Mouse (Mus musculus) spleen, adult 18-20 months (tissue): ENCODE measurements around the gene Cd164.

Experiments used
- DNase-seq, 2 experiments: peaks; one replicate each; pipeline ENCODE4 v3.0.0; 2022; ENCODE audit warnings: mixed read lengths in 2 of 2

The Cd164 gene

GRCm38 (mm10) chr10:41552319-41552718 lies 33.1 kb downstream of the Cd164 start:
- DNase-seq = no peak

- peak in 1 of 2 experiments; percentile 24 for DNase-seq
Measured at GRCm38 (mm10) chr10:41552847-41553589, 33.8 kb downstream of the Cd164 start.

GRCm38 (mm10) chr10:41553711-41554110 lies 34.5 kb downstream of the Cd164 start:
- DNase-seq = no peak

- no peak for DNase-seq
Measured at GRCm38 (mm10) chr10:41555081-41555480, 35.9 kb downstream of the Cd164 start.

GRCm38 (mm10) chr10:41558401-41558800 lies 39.2 kb downstream of the Cd164 start:
- no peak for DNase-seq

GRCm38 (mm10) chr10:41561701-41562395 lies 42.6 kb downstream of the Cd164 start:
- DNase-seq = no peak

GRCm38 (mm10) chr10:41565141-41565540 lies 45.9 kb downstream of the Cd164 start:
- no peak for DNase-seq

- DNase-seq = no peak
Measured at GRCm38 (mm10) chr10:41568306-41568705, 49.1 kb downstream of the Cd164 start.

- DNase-seq = no peak
Measured at GRCm38 (mm10) chr10:41571065-41571464, 51.9 kb downstream of the Cd164 start.

GRCm38 (mm10) chr10:41572274-41572673 lies 53.1 kb downstream of the Cd164 start:
- no peak for DNase-seq

GRCm38 (mm10) chr10:41573190-41573589 lies 54.0 kb downstream of the Cd164 start:
- DNase-seq = peak; percentile 55 to 63

- no peak for DNase-seq
Measured at GRCm38 (mm10) chr10:41575451-41576327, 56.5 kb downstream of the Cd164 start.

- no peak for DNase-seq
Measured at GRCm38 (mm10) chr10:41576328-41576833, 57.2 kb downstream of the Cd164 start.

GRCm38 (mm10) chr10:41578541-41578940 lies 59.3 kb downstream of the Cd164 start:
- no peak for DNase-seq

- DNase-seq = no peak
Measured at GRCm38 (mm10) chr10:41580441-41580840, 61.2 kb downstream of the Cd164 start.
